In genomic region chr6:72350214-72350613, GRCm38 (mm10) we compare ENCODE assay signal across 23 mouse cellular contexts. TPM values are rescaled to one million over a fixed set of nuclear protein-coding genes. Genes with fewer than 3 reads are reported as not detected.
"Had no signal": no experiment of that assay in that cellular context is flagged by ENCODE, and none has a peak within 500 bp of the region (broad histone marks: within the 10 kb centered on the region; RNA-seq: fewer than 3 reads in every experiment).

No protein-coding gene starts in this region.

- H3K9ac ChIP-seq: limb, embryonic 13.5 days; liver, embryonic 13.5 days; liver, postnatal 0 days; midbrain, embryonic 13.5 days; neural tube, embryonic 13.5 days; stomach, embryonic 15.5 days had no signal

- H3K27ac ChIP-seq: layer of hippocampus, adult 2 months; limb, embryonic 10.5 days; limb, embryonic 13.5 days; liver, embryonic 13.5 days; midbrain, embryonic 10.5 days; midbrain, embryonic 13.5 days; neural tube, embryonic 13.5 days; stomach, embryonic 15.5 days had no signal

- H3K4me2 ChIP-seq: limb, embryonic 13.5 days; liver, embryonic 13.5 days; lung, embryonic 14.5 days; midbrain, embryonic 13.5 days; neural tube, embryonic 13.5 days; stomach, embryonic 15.5 days had no signal

- H3K27me3 ChIP-seq: limb, embryonic 13.5 days; megakaryocyte, embryonic 14.5 days; midbrain, embryonic 13.5 days; neural tube, embryonic 13.5 days; stomach, embryonic 15.5 days had no signal

- DNase-seq: layer of hippocampus, adult 9-11 months; liver; liver, embryonic 13.5 days; liver, postnatal 0 days; lung, embryonic 14.5 days; retina, postnatal 1 day; right cerebral cortex, postnatal 25 days; spleen, adult 18-20 months; thymus, adult 2 months; thymus, postnatal 14 days; thymus, postnatal 4 days had no signal

- H3K4me3 ChIP-seq: layer of hippocampus, adult 2 months; limb, embryonic 10.5 days; limb, embryonic 13.5 days; liver, embryonic 13.5 days; midbrain, embryonic 10.5 days; midbrain, embryonic 13.5 days; myocyte; neural tube, embryonic 13.5 days; stomach, embryonic 15.5 days had no signal

- H3K9me3 ChIP-seq: limb, embryonic 10.5 days; limb, embryonic 13.5 days; liver, embryonic 13.5 days; megakaryocyte, embryonic 14.5 days; midbrain, embryonic 10.5 days; midbrain, embryonic 13.5 days; neural tube, embryonic 13.5 days; stomach, embryonic 15.5 days had no signal

- ATAC-seq: liver, postnatal 0 days; lung, postnatal 0 days; midbrain, embryonic 13.5 days; midbrain, embryonic 16.5 days had no signal

RNA-seq across cellular contexts. Expression of gene Tmem150a, which starts 5.0 kb away (rescaled TPM):
- total RNA-seq: monocyte, adult 5-6 weeks had no signal
